Mouse (Mus musculus) forebrain, postnatal 0 days (tissue): ENCODE results near the gene Ahnak. TPM values are rescaled to one million over a fixed set of nuclear protein-coding genes. Genes with fewer than 3 reads are reported as not detected.
"Not testable (repeated sequence)": the region's sequence is repeated elsewhere in the genome, so short reads cannot be mapped to it uniquely, and the experiment has no call there.

Experiments
- ATAC-seq: fragments of 200-750 bp; cut with Nextera tagmentation; 2 replicates; pipeline ENCODE4 v1.8.0; 2017; ENCODE audit warnings: mild to moderate bottlenecking, moderate library complexity
- DNase-seq: peaks from one replicate; pipeline ENCODE4 v3.0.0-alpha.2; 2015
- H3K27ac ChIP-seq: fragments of 300-500 bp; sonication (generic); 2 replicates; pipeline ENCODE4 v1.5.1; 2014; ENCODE audit warnings: low read depth, mild to moderate bottlenecking, antibody characterized with exemption, low read length, moderate library complexity, mixed read lengths
- H3K27me3 ChIP-seq: fragments of 300-500 bp; sonication (generic); 2 replicates; pipeline ENCODE4 v1.6.1; 2014; ENCODE audit warnings: mild to moderate bottlenecking, low read length, mixed read lengths; ENCODE audit not compliant: insufficient read depth
- H3K36me3 ChIP-seq: fragments of 300-500 bp; sonication (generic); 2 replicates; pipeline ENCODE4 v1.6.1; 2014; ENCODE audit warnings: mild to moderate bottlenecking, moderate library complexity; ENCODE audit not compliant: insufficient read depth
- H3K4me1 ChIP-seq: fragments of 300-500 bp; sonication (generic); 2 replicates; pipeline ENCODE4 v1.6.1; 2014; ENCODE audit warnings: antibody characterized with exemption; ENCODE audit not compliant: insufficient read depth
- H3K4me2 ChIP-seq: fragments of 300-500 bp; sonication (generic); 2 replicates; pipeline ENCODE4 v1.6.1; 2014; ENCODE audit warnings: low read depth, mild to moderate bottlenecking, moderate library complexity
- H3K4me3 ChIP-seq: fragments of 300-500 bp; sonication (generic); 2 replicates; pipeline ENCODE4 v1.5.1; 2014; ENCODE audit warnings: low read depth, low read length, mixed read lengths
- H3K9ac ChIP-seq: fragments of 300-500 bp; sonication (generic); 2 replicates; pipeline ENCODE4 v1.6.1; 2014; ENCODE audit warnings: mild to moderate bottlenecking
- H3K9me3 ChIP-seq: fragments of 300-500 bp; sonication (generic); 2 replicates; pipeline ENCODE4 v1.6.1; 2016; ENCODE audit warnings: low read length
- CTCF ChIP-seq: sonication (generic); IDR thresholded peaks from 2 replicates; pipeline ENCODE4 v1.5.1; 2016; ENCODE audit warnings: antibody characterized with exemption, control low read depth, low read depth
- WGBS: fragments of 180-500 bp; shearing (Covaris S2); extraction: QIAGEN DNeasy Blood & Tissue Kit; methylation state at CpG from one replicate; pipeline ENCODE4 v1.1.7; 2014; 5-methylcytosine and 5-hydroxymethylcytosine counted together
- polyA plus RNA-seq: library from polyadenylated mRNA; unstranded; fragments of >200 nt; fragmentation: Nextera tagmentation; extraction: Ambion mirVana; gene quantifications from 2 replicates; pipeline ENCODE4 v1.2.1, GENCODE M21; 2015
- total RNA-seq: library from RNA; depleted of rRNA; stranded (reverse); fragments of >200 nt; gene quantifications from 2 replicates; pipeline ENCODE4 v1.2.3, GENCODE M21; 2014

Gene Ahnak
- total and polyA plus RNA-seq, 2 experiments from 2014 or later = 3.2 to 17.9 TPM

- no peak overlapping the region for H3K4me2 ChIP-seq
- 0 out of 2 replicates have a peak, but pooled peaks cover 5% of the 10 kb centered on the region for H3K4me1 ChIP-seq
- peaks cover 5% of the 10 kb centered on the region; the same call in 1 of the 2 replicates for H3K27me3 ChIP-seq
- H3K36me3 ChIP-seq = no peaks in the 10 kb centered on the region
- no peak overlapping the region for H3K27ac ChIP-seq
- no peak for TF ChIP-seq CTCF
- H3K9me3 ChIP-seq = no peaks in the 10 kb centered on the region
- WGBS = 78% methylated on average over 10 of the region's 10 CpGs
- no peak overlapping the region for H3K9ac ChIP-seq
- ATAC-seq = no peak
- DNase-seq = no peak
- no peak overlapping the region for H3K4me3 ChIP-seq
Measured at GRCm38 (mm10) chr19:8994813-8995607, 5.9 kb downstream of the Ahnak start.

GRCm38 (mm10) chr19:8996601-8997000 is 7.5 kb downstream of the Ahnak start:
- no peak overlapping the region for H3K9ac ChIP-seq
- ATAC-seq (no peak), DNase-seq (no peak)
- 93% methylated on average over 6 of the region's 6 CpGs for WGBS
- no peak overlapping the region for H3K27ac ChIP-seq
- no peak for TF ChIP-seq CTCF
- no peak overlapping the region for H3K4me3 ChIP-seq
- H3K4me1 ChIP-seq = no peaks in the 10 kb centered on the region
- H3K27me3 ChIP-seq = no peaks in the 10 kb centered on the region
- H3K36me3 ChIP-seq = no peaks in the 10 kb centered on the region
- H3K9me3 ChIP-seq = no peaks in the 10 kb centered on the region
- no peak overlapping the region for H3K4me2 ChIP-seq

GRCm38 (mm10) chr19:8997546-8997945 is 8.5 kb downstream of the Ahnak start:
- Histone ChIP-seq H3K27ac (no peak overlapping the region), H3K27me3 (no peaks in the 10 kb centered on the region), H3K4me3 (no peak overlapping the region), H3K9ac (no peak overlapping the region), H3K4me2 (no peak overlapping the region), H3K4me1 (no peaks in the 10 kb centered on the region), H3K36me3 (no peaks in the 10 kb centered on the region), H3K9me3 (no peaks in the 10 kb centered on the region)
- 46% methylated on average over 4 of the region's 4 CpGs for WGBS
- peak; percentile 40 for DNase-seq
- peak; percentile 68 for ATAC-seq
- TF ChIP-seq CTCF = no peak

- Histone ChIP-seq H3K4me2 (no peak overlapping the region), H3K4me3 (no peak overlapping the region), H3K36me3 (no peaks in the 10 kb centered on the region), H3K9ac (no peak overlapping the region), H3K27ac (no peak overlapping the region), H3K4me1 (no peaks in the 10 kb centered on the region), H3K27me3 (no peaks in the 10 kb centered on the region), H3K9me3 (no peaks in the 10 kb centered on the region)
- no peak for TF ChIP-seq CTCF
- ATAC-seq = no peak
- 73% methylated on average over 6 of the region's 6 CpGs for WGBS
- DNase-seq = no peak
Measured at GRCm38 (mm10) chr19:8998546-8998945, 9.5 kb downstream of the Ahnak start.

GRCm38 (mm10) chr19:8999223-8999622 is 10.1 kb downstream of the Ahnak start:
- TF ChIP-seq CTCF = no peak
- Histone ChIP-seq H3K4me1 (no peaks in the 10 kb centered on the region), H3K36me3 (no peaks in the 10 kb centered on the region), H3K4me3 (no peak overlapping the region), H3K27me3 (no peaks in the 10 kb centered on the region), H3K9ac (no peak overlapping the region), H3K9me3 (no peaks in the 10 kb centered on the region), H3K27ac (no peak overlapping the region), H3K4me2 (no peak overlapping the region)
- WGBS = 91% methylated on average over 4 of the region's 4 CpGs
- no peak for DNase-seq
- ATAC-seq = no peak

GRCm38 (mm10) chr19:9006915-9007314 is 17.8 kb downstream of the Ahnak start:
- not testable (repeated sequence) for H3K27me3 ChIP-seq, H3K36me3 ChIP-seq, H3K27ac ChIP-seq, ATAC-seq, DNase-seq, H3K9me3 ChIP-seq, H3K4me2 ChIP-seq, H3K4me3 ChIP-seq, H3K4me1 ChIP-seq, H3K9ac ChIP-seq
- 94% methylated on average over 2 of the region's 2 CpGs for WGBS

GRCm38 (mm10) chr19:9019298-9019697 is 30.2 kb downstream of the Ahnak start:
- H3K27me3 ChIP-seq = no peaks in the 10 kb centered on the region
- H3K4me3 ChIP-seq = no peak overlapping the region
- H3K4me2 ChIP-seq = no peak overlapping the region
- no peak for DNase-seq
- WGBS = 87% methylated on average over 3 of the region's 3 CpGs
- no peaks in the 10 kb centered on the region for H3K9me3 ChIP-seq
- no peaks in the 10 kb centered on the region for H3K4me1 ChIP-seq
- no peak overlapping the region for H3K27ac ChIP-seq
- no peak for TF ChIP-seq CTCF
- no peaks in the 10 kb centered on the region for H3K36me3 ChIP-seq
- no peak overlapping the region for H3K9ac ChIP-seq
- no peak for ATAC-seq
